Mouse (Mus musculus): ENCODE data around the gene Tnfrsf1b.

DNA sequence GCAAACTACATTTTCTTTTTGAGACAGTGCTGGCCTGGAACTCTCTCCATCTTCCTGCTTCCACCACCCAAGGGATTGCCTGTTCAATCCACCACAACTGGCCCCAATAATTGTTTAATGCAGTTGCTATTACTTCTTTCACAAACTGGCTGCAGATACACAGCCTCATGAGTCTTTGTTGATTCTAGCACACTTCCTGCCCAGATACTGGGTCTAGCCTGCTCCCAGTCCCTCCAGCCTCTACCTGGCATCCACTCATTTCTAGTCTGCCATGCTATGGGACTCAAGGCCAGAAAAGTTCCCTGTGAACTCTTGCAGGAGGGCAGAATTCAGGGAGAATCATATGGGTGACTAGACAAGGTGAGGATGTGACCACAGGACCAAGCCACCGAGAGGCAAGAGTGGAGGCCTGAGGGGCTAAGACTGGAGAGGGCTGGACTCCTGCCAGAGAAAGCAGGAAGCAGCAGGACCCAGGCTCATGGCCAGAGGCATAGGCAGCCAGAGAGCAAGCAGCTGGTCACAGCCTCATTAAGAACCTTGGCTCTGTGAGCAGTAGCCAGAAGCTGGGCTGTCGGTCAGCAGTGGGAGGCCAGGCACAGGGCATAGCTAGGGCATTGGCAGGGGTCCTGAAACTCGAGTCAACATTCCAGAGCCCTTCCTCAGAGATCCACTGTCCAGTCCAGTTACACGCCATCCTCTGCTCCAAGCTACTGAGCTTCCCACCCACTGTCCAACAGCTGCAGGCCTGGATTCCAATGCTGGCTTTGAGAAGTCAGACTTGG lies 7.4 kb downstream of the Tnfrsf1b start:
- TF ChIP-seq CTCF (IDR thresholded peaks at IDR 0.05; ENCODE audit: low read depth) (no peak), EP300 (IDR thresholded peaks at IDR 0.05; ENCODE audit: low read depth) (no peak)
